ENCODE assay signal across 12 mouse cellular contexts in genomic region chr7:37746133-37746761, GRCm38 (mm10). TPM values are rescaled to one million over a fixed set of nuclear protein-coding genes. Genes with fewer than 3 reads are reported as not detected.
DNase-seq lines count a peak whose midpoint lies in the region; ATAC-seq and TF ChIP-seq lines count a peak whose summit lies in the region.
"Had no signal": no experiment of that assay in that cellular context is flagged by ENCODE, and none has a peak within 500 bp of the region (broad histone marks: within the 10 kb centered on the region; RNA-seq: fewer than 3 reads in every experiment).

No protein-coding gene starts in this region.

- TF ChIP-seq CTCF in kidney, postnatal 0 days (IDR thresholded peaks at IDR 0.05; ENCODE audit: low read depth) = no peak

- 28% methylated on average over 13 of the region's 13 CpGs for WGBS in embryonic facial prominence, embryonic 13.5 days
- WGBS in embryonic facial prominence, embryonic 10.5 days = 64% methylated on average over 13 of the region's 13 CpGs
- WGBS in kidney, postnatal 0 days = 22% methylated on average over 12 of the region's 13 CpGs
- 24% methylated on average over 12 of the region's 13 CpGs for WGBS in kidney, embryonic 16.5 days
- 21% methylated on average over 13 of the region's 13 CpGs for WGBS in embryonic facial prominence, embryonic 15.5 days
- WGBS in midbrain, embryonic 14.5 days = 10% methylated on average over 12 of the region's 13 CpGs

- no peak overlapping the region for H3K9ac ChIP-seq in embryonic facial prominence, embryonic 13.5 days
- no peak overlapping the region for H3K9ac ChIP-seq in kidney, postnatal 0 days (ENCODE audit: low read depth, low read length)
- no peak overlapping the region for H3K9ac ChIP-seq in kidney, embryonic 16.5 days (replicated peaks; ENCODE audit: low read length)
- H3K9ac ChIP-seq in embryonic facial prominence, embryonic 15.5 days = no peak overlapping the region
- no peak overlapping the region for H3K9ac ChIP-seq in midbrain, embryonic 14.5 days (replicated peaks; ENCODE audit: low read length)
- H3K9ac ChIP-seq: limb, embryonic 15.5 days had no signal

- no peak for DNase-seq in embryonic facial prominence, embryonic 10.5 days (ENCODE audit: low spot score)
- DNase-seq in kidney, postnatal 0 days (ENCODE audit: low spot score) = peak; percentile 12
- peak; percentile 51 for DNase-seq in midbrain, embryonic 14.5 days
- DNase-seq in thymus, postnatal 25 days = no peak
- DNase-seq in ovary, postnatal 10 days (ENCODE audit: low spot score) = no peak
- DNase-seq: gastrocnemius, postnatal 10 days had no signal

- peaks cover 7% of the 10 kb centered on the region; the same call in 1 of the 2 replicates for H3K27me3 ChIP-seq in embryonic facial prominence, embryonic 13.5 days
- 0 out of 2 replicates have a peak, but pooled peaks cover 6% of the 10 kb centered on the region for H3K27me3 ChIP-seq in embryonic facial prominence, embryonic 10.5 days (replicated peaks; ENCODE audit: low read depth, poor library complexity, severe bottlenecking)
- peaks cover 6% of the 10 kb centered on the region; the same call in 1 of the 2 replicates for H3K27me3 ChIP-seq in kidney, postnatal 0 days (ENCODE audit: insufficient read depth, low read length)
- H3K27me3 ChIP-seq in kidney, embryonic 16.5 days (ENCODE audit: insufficient read depth, low read length) = 0 out of 2 replicates have a peak, but pooled peaks cover 3% of the 10 kb centered on the region
- no peaks in the 10 kb centered on the region for H3K27me3 ChIP-seq in embryonic facial prominence, embryonic 15.5 days
- no peaks in the 10 kb centered on the region for H3K27me3 ChIP-seq in midbrain, embryonic 14.5 days (ENCODE audit: control insufficient read depth, insufficient read depth, low read length)
- H3K27me3 ChIP-seq: limb, embryonic 15.5 days; megakaryocyte, embryonic 14.5 days had no signal

- H3K9me3 ChIP-seq in embryonic facial prominence, embryonic 13.5 days = no peaks in the 10 kb centered on the region
- H3K9me3 ChIP-seq in embryonic facial prominence, embryonic 10.5 days = no peaks in the 10 kb centered on the region
- no peaks in the 10 kb centered on the region for H3K9me3 ChIP-seq in kidney, postnatal 0 days (replicated peaks; ENCODE audit: low read length)
- no peaks in the 10 kb centered on the region for H3K9me3 ChIP-seq in kidney, embryonic 16.5 days (ENCODE audit: low read length)
- no peaks in the 10 kb centered on the region for H3K9me3 ChIP-seq in embryonic facial prominence, embryonic 15.5 days (replicated peaks)
- H3K9me3 ChIP-seq in midbrain, embryonic 14.5 days (ENCODE audit: control insufficient read depth, low read length) = no peaks in the 10 kb centered on the region
- H3K9me3 ChIP-seq: limb, embryonic 15.5 days had no signal

- no peak overlapping the region for H3K27ac ChIP-seq in embryonic facial prominence, embryonic 13.5 days
- no peak overlapping the region for H3K27ac ChIP-seq in embryonic facial prominence, embryonic 10.5 days (replicated peaks)
- no peak overlapping the region for H3K27ac ChIP-seq in kidney, postnatal 0 days
- no peak overlapping the region for H3K27ac ChIP-seq in kidney, embryonic 16.5 days (ENCODE audit: low read length)
- H3K27ac ChIP-seq in embryonic facial prominence, embryonic 15.5 days (replicated peaks) = no peak overlapping the region
- H3K27ac ChIP-seq in midbrain, embryonic 14.5 days (replicated peaks; ENCODE audit: low read depth, low read length) = no peak overlapping the region
- H3K27ac ChIP-seq: limb, embryonic 15.5 days had no signal

- no peaks in the 10 kb centered on the region for H3K36me3 ChIP-seq in embryonic facial prominence, embryonic 13.5 days
- no peaks in the 10 kb centered on the region for H3K36me3 ChIP-seq in embryonic facial prominence, embryonic 10.5 days (replicated peaks)
- H3K36me3 ChIP-seq in kidney, postnatal 0 days (ENCODE audit: insufficient read depth, low read length) = no peaks in the 10 kb centered on the region
- no peaks in the 10 kb centered on the region for H3K36me3 ChIP-seq in kidney, embryonic 16.5 days (ENCODE audit: insufficient read depth, low read length)
- H3K36me3 ChIP-seq in embryonic facial prominence, embryonic 15.5 days = no peaks in the 10 kb centered on the region
- no peaks in the 10 kb centered on the region for H3K36me3 ChIP-seq in midbrain, embryonic 14.5 days (ENCODE audit: control insufficient read depth, insufficient read depth, low read length)
- H3K36me3 ChIP-seq: limb, embryonic 15.5 days had no signal

- no peak for ATAC-seq in embryonic facial prominence, embryonic 13.5 days (ENCODE audit: insufficient number of reproducible peaks, insufficient read depth, low FRiP score, low TSS enrichment, low read depth)
- no peak for ATAC-seq in kidney, postnatal 0 days (replicated peaks; ENCODE audit: low FRiP score, low read depth)
- no peak for ATAC-seq in kidney, embryonic 16.5 days (ENCODE audit: low FRiP score, low TSS enrichment)
- no peak for ATAC-seq in embryonic facial prominence, embryonic 15.5 days (ENCODE audit: insufficient number of reproducible peaks, low FRiP score, low TSS enrichment, low read depth)
- no peak for ATAC-seq in midbrain, embryonic 14.5 days (ENCODE audit: low FRiP score, low TSS enrichment)
- ATAC-seq: intestine, embryonic 16.5 days had no signal

- H3K4me2 ChIP-seq in embryonic facial prominence, embryonic 13.5 days = peak overlapping the region; percentile 18; the same call in 1 of the 2 replicates
- H3K4me2 ChIP-seq in kidney, postnatal 0 days (ENCODE audit: low read length) = no peak overlapping the region; the same call in 1 of the 2 replicates
- H3K4me2 ChIP-seq in kidney, embryonic 16.5 days (replicated peaks; ENCODE audit: low read depth, low read length) = no peak overlapping the region
- 0 out of 2 replicates have a peak overlapping the region, but pooled peaks have one; percentile 6 for H3K4me2 ChIP-seq in embryonic facial prominence, embryonic 15.5 days (replicated peaks)
- H3K4me2 ChIP-seq in midbrain, embryonic 14.5 days (ENCODE audit: low read length) = 0 out of 2 replicates have a peak overlapping the region, but pooled peaks have one; percentile 23
- H3K4me2 ChIP-seq: limb, embryonic 15.5 days had no signal

- no peak overlapping the region for H3K4me3 ChIP-seq in embryonic facial prominence, embryonic 13.5 days
- H3K4me3 ChIP-seq in embryonic facial prominence, embryonic 10.5 days = no peak overlapping the region
- no peak overlapping the region for H3K4me3 ChIP-seq in kidney, postnatal 0 days (replicated peaks; ENCODE audit: low read depth, low read length)
- no peak overlapping the region for H3K4me3 ChIP-seq in kidney, embryonic 16.5 days (ENCODE audit: low read length)
- no peak overlapping the region for H3K4me3 ChIP-seq in embryonic facial prominence, embryonic 15.5 days (replicated peaks)
- H3K4me3 ChIP-seq in midbrain, embryonic 14.5 days (replicated peaks; ENCODE audit: low read depth, low read length) = no peak overlapping the region
- H3K4me3 ChIP-seq: limb, embryonic 15.5 days; megakaryocyte, embryonic 14.5 days had no signal

- peaks cover 15% of the 10 kb centered on the region for H3K4me1 ChIP-seq in embryonic facial prominence, embryonic 13.5 days
- peaks cover 46% of the 10 kb centered on the region for H3K4me1 ChIP-seq in embryonic facial prominence, embryonic 10.5 days
- no peaks in the 10 kb centered on the region for H3K4me1 ChIP-seq in kidney, postnatal 0 days (replicated peaks; ENCODE audit: insufficient read depth, low read length)
- no peaks in the 10 kb centered on the region for H3K4me1 ChIP-seq in kidney, embryonic 16.5 days (ENCODE audit: insufficient read depth, low read length)
- H3K4me1 ChIP-seq in embryonic facial prominence, embryonic 15.5 days = 0 out of 2 replicates have a peak, but pooled peaks cover 5% of the 10 kb centered on the region
- H3K4me1 ChIP-seq in midbrain, embryonic 14.5 days (ENCODE audit: control insufficient read depth, insufficient read depth, low read length) = peaks cover 18% of the 10 kb centered on the region
- H3K4me1 ChIP-seq: limb, embryonic 15.5 days; megakaryocyte, embryonic 14.5 days had no signal

RNA-seq across cellular contexts. Expression of gene Zfp536, which starts 27.2 kb away (rescaled TPM):
- 5.9 and 7.1 TPM in 2 replicates for polyA plus RNA-seq in embryonic facial prominence, embryonic 13.5 days (2015; fragmentation: Nextera tagmentation; extraction: Ambion mirVana)
- 15.6 and 19.0 TPM in 2 replicates for polyA plus RNA-seq in embryonic facial prominence, embryonic 10.5 days (2016; fragmentation: Nextera tagmentation; extraction: Ambion mirVana)
- polyA plus RNA-seq in kidney, postnatal 0 days (2015; fragmentation: Nextera tagmentation; extraction: Ambion mirVana) = 3.7 and 4.0 TPM in 2 replicates
- polyA plus RNA-seq in kidney, embryonic 16.5 days (2015; fragmentation: Nextera tagmentation; extraction: Ambion mirVana) = 9.0 and 10.2 TPM in 2 replicates
- polyA plus RNA-seq in embryonic facial prominence, embryonic 15.5 days (2015; fragmentation: Nextera tagmentation; extraction: Ambion mirVana) = 6.6 and 8.2 TPM in 2 replicates
- polyA plus RNA-seq in midbrain, embryonic 14.5 days (2014; fragmentation: Nextera tagmentation; extraction: Ambion mirVana) = 34.9 and 38.0 TPM in 2 replicates

Comparison
In these comparisons a context has a peak if more than half of its experiments do, and no peak if none do; other contexts are left out.
1. H3K4me2 ChIP-seq: peak in embryonic facial prominence, embryonic 13.5 days (single experiment), embryonic facial prominence, embryonic 15.5 days (single experiment) and midbrain, embryonic 14.5 days (single experiment); none in kidney, postnatal 0 days (single experiment) and kidney, embryonic 16.5 days (single experiment).
2. DNase-seq: peak in kidney, postnatal 0 days (single experiment) and midbrain, embryonic 14.5 days (single experiment); none in embryonic facial prominence, embryonic 10.5 days (single experiment), thymus, postnatal 25 days (single experiment) and ovary, postnatal 10 days (single experiment).